Mouse (Mus musculus): ENCODE measurements at regions not wholly inside any gene's neighbourhood (a gene's known extent, or its start where the extent isn't known, plus 50 kb on each side); places are given as distances from the start of the nearest gene placed in this dataset.
A peak's percentile ranks its signal among the peaks of the same experiment; 100 is the strongest.

GRCm38 (mm10) chr14:76822766-76823325, 213.7 kb upstream of the Ccdc122 start:
- DNase-seq, result no peak

GRCm38 (mm10) chr14:76821892-76822291, 214.7 kb upstream of the Ccdc122 start:
- no peak for DNase-seq

DNA sequence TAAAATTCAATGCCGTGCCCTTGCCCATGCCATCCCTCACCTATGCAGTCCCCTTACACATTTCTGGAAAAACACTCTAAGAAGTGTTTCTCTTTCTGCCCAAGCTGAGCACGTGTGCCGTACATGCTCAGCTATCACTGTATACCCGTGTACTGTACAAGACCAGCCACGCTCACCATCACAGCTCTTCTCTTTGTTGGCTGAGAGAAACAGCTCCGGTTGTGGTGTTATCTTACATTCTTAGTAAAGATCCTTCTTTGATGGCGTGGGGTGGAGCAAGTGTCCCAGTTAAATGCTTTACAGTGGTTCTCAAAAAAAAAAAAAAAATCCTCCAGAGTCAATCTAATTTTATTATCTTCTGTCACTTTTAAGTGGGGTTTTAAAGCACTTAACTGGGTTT, 215.1 kb upstream of the Ccdc122 start:
- DNase-seq, result no peak

- DNase-seq, result no peak
These were observed 215.6 kb upstream of the Ccdc122 start for GRCm38 (mm10) chr14:76820989-76821388.

GRCm38 (mm10) chr14:76819690-76820089, 216.9 kb upstream of the Ccdc122 start:
- peak; percentile 94 to 97 for DNase-seq

GRCm38 (mm10) chr14:76818256-76819010, 218.1 kb upstream of the Ccdc122 start:
- DNase-seq, result peak; percentile 52 to 54

DNA sequence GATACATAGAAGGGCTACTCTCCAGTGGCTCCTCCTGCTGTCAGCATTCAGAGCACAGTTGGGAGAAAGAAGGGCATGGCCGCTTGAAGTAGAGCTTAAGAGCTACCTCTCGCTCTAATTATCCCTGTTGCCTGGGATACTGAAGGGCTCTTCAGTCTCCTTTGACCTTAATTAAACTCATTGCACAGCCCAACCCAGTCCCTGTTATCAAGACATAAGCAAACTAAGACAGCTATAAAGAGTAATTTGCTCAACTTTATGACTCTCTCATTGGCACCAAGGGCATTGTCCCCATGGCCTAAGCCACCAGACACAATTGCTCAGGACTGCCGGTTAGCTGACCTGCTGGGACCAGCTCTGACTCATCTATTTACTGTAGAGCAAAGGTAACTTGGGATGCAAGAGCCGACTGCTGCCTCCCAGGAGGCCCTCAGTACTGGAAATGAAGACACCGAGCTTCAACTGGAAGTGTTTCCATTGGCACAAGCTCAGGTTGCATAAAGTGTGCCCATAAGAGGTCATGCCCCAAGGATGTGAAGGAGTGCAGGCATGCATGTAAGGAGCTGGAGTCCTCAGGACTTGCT, 219.3 kb upstream of the Ccdc122 start:
- DNase-seq, result no peak

DNA sequence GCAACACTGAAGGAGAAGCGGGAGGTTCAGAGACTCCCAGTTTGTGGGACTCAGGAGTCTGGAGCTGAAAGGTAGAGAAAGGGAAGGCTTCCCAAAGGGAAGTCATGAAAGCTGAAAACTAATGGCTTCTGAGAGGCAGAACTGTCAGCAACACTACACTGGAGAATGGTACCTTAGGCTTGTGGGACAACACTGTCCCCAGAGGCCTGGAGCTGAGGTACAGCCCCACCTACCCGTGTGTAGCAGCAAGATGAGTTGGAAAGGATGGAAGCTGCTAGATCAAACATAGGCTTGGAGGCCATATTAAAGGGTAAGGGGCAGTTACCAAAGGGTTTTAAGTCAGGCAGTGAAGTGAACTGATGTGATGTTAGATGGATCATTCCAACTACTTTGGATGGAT, 219.9 kb upstream of the Ccdc122 start:
- no peak for DNase-seq

- DNase-seq, result no peak
These were observed 224.3 kb upstream of the Ccdc122 start for GRCm38 (mm10) chr14:76812155-76812875.

DNA sequence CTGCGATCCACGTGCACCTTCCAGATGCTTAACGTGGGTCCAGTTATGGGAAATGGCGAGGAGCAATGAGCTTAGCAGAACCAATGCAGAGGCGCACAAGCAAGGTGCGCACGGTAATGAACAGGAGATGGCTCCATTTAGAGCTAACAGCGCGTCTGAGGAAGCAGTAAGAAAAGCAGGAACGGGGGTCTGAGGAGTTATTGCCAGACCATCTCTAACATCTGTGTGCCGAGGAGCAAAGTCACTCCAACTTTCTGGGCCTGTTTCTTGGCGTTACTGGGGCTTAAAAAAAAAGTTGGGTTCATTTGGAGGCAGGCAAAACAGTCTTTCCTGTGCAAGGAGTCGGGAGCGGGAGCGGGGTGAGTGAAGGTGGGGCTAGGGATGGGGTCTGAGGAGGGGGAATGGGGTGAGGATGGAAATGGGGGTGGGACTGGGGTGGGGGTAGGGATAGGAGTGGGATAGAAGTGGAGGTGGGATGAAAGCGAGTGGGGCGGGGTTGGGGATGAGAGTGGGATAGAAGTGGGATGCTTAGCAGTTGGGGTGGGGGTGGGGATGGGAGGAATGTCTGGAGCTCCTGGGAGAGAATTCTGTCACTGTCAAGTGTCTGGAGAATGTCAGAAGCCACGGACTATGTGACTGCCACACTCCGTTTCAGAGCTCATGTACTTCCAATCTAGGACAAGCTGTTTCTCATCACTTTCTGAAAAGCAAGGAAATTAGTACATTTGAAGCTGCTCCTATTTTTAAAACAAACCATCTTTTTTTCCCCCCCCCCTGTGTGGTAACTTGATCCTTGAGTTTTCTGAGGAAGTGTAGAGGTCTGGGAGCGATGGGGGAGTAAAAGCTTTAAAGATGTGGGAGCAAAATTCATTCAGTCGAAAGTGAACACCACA, 225.6 kb upstream of the Ccdc122 start:
- no peak for DNase-seq

- no peak for DNase-seq
These were observed 226.5 kb upstream of the Ccdc122 start for GRCm38 (mm10) chr14:76810041-76810440.

DNA sequence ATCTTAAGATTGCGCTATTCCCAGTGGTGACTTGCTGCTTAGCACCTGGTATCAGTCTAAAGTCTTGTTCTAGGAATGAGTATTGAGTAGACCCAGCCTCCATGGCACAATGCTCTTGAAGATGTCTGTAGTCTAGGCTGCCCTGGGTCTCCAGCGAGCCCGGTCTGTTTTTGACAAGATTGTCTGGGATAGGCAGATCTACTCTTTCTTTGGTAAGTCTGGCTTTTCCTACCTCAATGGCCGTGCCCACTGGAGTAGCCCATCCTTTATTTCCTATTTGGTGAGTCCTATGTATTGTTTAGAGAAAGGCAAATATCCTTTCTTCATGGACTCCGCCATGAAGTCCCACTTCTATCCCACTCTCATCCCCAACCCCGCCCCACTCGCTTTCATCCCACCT, 227.2 kb upstream of the Ccdc122 start:
- no peak for DNase-seq

DNA sequence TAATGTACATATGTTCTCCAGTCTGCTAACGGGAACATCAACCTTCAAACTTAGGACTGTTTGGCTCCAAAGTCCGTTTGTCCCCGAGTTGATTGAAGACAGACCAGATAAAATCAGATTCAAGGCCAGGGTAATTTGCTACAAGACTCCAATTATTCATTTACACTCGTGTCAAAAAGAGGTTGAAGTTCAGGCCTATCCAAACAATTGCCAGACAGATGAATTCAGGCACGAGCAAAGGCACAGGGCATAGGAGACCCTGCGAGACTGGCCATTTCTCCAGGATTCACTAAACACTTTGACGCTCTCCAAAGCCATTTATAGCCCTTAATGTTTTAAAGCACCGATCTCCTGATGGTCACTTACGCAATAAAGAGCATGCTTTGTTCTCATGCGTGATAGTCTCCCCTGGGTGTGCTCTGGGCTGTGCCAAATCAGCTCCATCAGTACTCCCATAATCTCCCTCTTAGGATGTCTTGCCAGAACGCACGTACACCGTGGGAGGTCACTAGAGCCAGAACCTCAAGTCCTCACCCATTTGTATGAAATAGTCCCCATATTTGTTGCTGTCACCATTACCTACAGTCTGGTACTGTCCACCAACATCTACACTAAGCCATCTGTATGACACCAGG, 231.3 kb upstream of the Ccdc122 start:
- peak in 1 of 2 experiments; percentile 56 for DNase-seq

- DNase-seq, result peak; percentile 42 to 80
These were observed 232.0 kb upstream of the Ccdc122 start for GRCm38 (mm10) chr14:76804447-76805150.

DNA sequence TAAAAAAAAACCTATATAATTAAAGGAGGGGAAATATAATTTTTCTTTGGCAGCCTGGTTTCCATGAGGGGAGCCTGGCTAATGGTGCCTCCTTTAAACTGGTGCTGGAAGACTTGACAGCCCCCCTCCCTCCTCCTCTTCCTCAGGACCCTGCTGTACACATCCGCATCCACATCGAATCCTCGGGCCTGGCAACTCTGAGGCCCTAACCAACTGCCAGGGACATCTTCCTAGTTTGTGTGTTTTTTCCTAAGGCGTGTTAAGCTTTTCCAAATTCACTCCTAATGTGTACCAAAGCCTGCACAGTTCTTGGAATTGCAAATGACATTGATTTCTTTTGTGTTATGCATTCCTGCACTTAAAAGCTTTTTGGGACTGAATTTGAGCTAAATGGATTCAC, 236.4 kb upstream of the Ccdc122 start:
- DNase-seq, result no peak

DNA sequence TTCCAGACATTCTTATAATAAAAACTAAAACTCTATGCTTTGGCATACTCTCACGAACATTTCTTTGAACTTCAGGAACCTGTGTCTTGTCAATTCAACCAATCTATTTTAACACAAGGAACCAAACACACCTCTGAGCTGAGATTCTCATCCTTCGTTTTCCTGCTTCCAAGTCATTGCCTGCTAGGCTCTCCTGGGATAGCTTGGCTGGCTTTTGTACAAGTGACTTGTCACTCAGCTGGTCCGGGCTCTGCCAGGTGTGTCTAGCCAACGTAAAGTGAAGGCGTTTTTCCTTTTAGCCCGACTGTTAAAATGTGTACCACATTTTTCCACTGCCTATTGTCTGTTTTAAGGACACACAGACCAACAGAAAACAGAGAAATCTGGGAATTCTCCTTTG, 236.8 kb upstream of the Ccdc122 start:
- no peak for DNase-seq

DNA sequence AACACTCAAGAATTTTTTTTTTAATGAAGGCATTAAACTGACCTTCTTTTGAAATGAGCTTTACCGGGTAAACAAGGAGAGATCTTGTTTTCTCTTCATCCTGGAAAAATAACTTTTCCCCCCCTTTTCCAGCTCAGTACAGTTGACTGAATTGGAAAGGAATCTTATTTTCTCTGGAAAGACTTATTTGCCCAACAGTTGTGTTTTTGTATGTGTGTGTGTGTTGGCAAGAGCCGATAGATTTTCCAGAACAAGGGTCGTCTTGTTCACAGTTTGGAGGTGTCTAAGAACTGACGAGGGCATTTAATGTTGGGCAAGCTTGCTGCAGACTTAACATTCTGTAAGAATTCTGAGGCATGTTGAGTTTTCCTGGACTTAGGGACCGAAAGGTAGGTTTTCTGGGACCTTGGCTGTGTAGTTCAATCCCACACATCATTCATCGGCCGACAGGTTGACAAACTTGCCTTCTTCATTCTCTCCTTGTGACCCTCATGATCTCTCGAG, 237.6 kb upstream of the Ccdc122 start:
- DNase-seq, result no peak

GRCm38 (mm10) chr14:76798488-76798887, 238.1 kb upstream of the Ccdc122 start:
- DNase-seq, result no peak

- no peak for DNase-seq
These were observed 239.1 kb upstream of the Ccdc122 start for GRCm38 (mm10) chr14:76797518-76797917.

GRCm38 (mm10) chr14:76791811-76792571, 235.3 kb upstream of the Serp2 start:
- no peak for DNase-seq
